Mouse (Mus musculus) ovary, postnatal 14 days (tissue): ENCODE results near the gene Olfr1414.
"Not testable (repeated sequence)": the region's sequence is repeated elsewhere in the genome, so short reads cannot be mapped to it uniquely, and the experiment has no call there.

Experiments
- DNase-seq: peaks from one replicate; pipeline ENCODE4 v3.0.0; 2022; ENCODE audit warnings: low spot score

Gene Olfr1414

GRCm38 (mm10) chr1:92518561-92518960, at the start of gene Olfr1414:
Gene Olfr1414 (minus strand): TSS chr1:92518661.
- DNase-seq = no peak

DNA sequence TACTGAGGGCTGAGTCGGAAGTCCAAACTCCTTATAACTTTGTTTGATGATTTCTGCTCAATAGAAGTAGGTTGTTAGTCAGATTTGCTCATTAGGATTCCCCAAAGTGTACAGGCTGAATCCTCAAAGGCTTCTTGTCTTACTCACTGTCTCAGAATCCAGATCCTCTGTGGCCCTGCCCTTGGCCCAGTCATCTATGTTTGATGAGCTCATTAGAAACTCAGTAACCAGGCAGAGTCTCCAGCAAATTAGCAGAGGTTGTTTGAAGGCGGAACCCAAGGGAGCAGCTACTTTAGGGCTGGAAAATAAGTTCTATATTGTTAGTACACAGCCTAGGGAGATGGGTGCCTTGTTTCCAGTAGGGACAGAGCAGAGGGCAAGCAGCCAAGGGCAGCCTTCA, 27.5 kb upstream of the Olfr1414 start:
- no peak for DNase-seq

GRCm38 (mm10) chr1:92539071-92539470, 20.6 kb upstream of the Olfr1414 start:
- DNase-seq = no peak

DNA sequence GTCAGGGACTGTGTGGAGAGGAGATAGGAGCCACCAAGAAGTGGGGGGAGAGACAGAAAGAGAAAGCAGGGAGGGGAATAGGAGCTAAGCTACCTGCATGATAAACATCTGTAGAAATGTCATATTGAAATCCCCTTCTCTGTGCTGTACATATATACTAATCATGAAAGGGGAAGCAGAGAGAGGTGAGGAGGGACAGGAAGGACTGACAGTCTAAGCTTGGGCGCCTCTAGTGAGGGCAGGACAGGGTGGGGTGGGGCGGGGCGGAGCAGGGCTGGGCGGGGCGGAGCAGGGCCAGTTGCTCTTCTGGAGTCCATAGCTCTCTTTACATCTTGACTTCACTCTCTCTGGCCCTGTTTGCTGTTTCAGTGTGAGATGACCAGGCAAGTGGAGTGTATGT, 18.5 kb upstream of the Olfr1414 start:
- no peak for DNase-seq

GRCm38 (mm10) chr1:92523764-92524163, 5.3 kb upstream of the Olfr1414 start:
- DNase-seq = no peak

DNA sequence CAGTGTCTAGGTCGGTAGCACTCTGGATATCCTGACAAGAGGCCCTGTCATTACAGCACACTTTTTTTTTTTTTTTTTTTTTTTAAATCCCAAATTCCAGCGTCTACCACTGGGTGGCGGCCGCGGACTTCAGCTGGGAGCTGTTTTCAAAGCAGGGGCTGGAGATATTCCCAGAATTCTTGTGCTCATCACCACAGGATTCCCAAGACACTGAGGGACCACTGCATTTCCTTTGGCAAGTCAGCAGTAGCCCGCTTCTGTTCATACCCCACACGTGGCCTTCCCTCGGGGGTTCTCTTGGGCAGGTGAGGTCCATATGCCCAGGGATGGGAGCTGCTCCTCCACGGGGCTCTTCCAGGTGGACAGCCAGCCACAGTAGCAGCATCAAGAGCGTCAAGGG, 2.9 kb upstream of the Olfr1414 start:
- DNase-seq = peak; percentile 27

- DNase-seq = no peak
Measured at GRCm38 (mm10) chr1:92519046-92519445, 585 bp upstream of the Olfr1414 start.

DNA sequence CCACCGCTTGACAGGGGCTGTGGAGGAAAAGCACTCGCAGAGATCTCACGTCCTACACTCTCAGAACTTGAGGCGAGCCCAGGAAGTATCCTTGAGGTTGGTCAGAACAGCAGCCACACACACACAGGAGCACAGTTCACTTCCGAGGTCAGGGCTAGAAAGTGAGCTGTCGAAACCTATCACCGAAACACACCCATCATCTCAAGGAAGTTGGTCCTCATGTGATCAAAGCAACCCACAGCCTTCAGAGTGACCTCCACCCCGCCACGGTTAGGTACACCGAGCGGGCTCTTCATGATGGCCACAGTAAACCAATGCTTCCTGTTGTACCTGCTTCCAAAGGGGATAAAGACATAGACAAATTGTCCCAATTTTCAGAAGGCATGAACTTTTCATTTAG, 3.1 kb downstream of the Olfr1414 start:
- DNase-seq = no peak

GRCm38 (mm10) chr1:92511646-92512045, 6.8 kb downstream of the Olfr1414 start:
- DNase-seq = not testable (repeated sequence)

- DNase-seq = no peak
Measured at GRCm38 (mm10) chr1:92496001-92496400, 22.5 kb downstream of the Olfr1414 start, which contains the start of gene Olfr1415. Gene Olfr1415 (minus strand): TSS chr1:92496101.

DNA sequence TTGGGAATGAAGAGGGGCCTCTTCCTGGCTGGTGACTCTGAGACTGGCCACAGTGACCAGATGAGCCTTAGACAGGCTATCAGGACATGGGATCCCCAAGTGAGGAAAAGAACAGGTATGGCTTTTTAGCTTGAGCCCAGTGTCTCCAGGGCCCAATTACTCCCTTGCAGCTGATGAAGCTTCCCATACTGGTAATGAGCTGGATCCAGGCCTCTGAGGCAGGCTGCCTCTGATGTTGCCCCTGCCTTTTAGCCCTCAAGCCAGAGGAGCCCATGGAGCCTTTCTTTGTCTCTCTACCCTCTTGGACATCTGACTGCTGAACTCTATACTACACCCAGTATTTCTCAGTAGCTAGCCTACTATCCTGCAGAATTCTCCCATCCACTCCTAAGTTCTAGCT, 33.4 kb downstream of the Olfr1414 start, which contains the start of gene Olfr1416:
TSS of gene Olfr1416 (minus strand) at position 101 of the 400 bp plus-strand sequence.
- DNase-seq = no peak

DNA sequence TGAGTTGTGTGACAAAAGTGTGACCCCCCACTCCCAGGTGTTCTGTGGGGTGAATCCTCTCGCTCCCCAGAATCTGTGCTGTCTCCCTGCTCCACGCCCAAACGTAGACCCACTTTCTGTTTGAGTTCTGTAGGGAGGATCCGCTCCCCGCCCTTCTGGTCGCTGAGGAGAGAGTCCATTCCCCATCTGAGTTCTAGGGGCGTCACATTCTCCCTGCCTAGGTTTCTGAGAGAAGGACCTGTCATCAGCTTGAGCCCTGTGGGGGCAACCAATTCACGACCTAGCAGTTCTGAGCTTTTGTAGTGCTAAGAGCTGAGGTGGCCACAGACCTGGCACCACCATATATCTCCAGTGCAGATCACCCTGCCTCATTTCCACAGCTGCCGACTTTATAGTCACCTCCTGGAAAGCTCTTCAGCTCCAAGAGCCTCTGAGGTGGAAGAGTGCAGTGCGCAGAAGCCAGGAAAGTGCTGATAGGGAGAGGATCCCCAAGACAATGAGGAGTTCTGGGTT, 44.3 kb downstream of the Olfr1414 start:
- no peak for DNase-seq

- peak; percentile 96 for DNase-seq
Measured at GRCm38 (mm10) chr1:92473165-92474041, 45.1 kb downstream of the Olfr1414 start, which contains the start of gene Ndufa10. Gene Ndufa10 (minus strand): TSS chr1:92473860.

DNA sequence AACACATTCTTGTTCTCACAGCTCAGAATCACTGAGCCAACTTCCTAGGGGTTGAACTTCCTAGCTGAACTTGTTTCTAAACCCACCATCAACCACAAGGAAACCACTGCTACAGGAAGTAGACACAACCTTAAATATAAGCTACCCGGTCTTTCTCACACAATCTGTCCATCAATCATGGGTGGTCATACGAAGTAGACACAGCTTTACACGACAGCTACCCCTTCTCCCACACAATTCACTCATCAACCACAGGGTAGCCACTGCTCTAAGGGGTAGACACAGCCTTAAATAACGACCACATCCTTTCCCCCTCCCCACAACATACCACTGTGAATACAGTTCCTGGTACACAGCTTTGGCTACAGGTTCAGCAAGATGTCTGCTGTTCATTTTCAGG, 49.6 kb downstream of the Olfr1414 start:
- DNase-seq = no peak

DNA sequence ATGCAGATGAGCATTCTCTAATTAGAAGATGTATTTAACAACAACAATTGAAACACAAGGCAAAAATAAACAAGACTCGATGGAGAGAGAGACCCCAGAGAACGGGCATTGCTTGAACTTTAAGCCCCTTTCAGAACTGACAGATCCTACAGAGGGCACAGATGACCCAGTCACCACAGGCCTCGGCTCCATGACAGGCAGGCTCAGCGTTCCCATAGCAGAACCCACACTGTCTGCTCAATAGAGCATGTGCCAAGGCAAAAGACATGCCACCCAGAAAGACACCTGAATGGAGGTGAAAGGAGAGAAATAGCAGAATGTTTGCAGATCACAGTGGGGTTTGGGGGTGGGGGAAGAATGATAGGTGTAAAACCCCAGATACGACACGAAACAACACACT, 60.0 kb downstream of the Olfr1414 start:
- DNase-seq = no peak

GRCm38 (mm10) chr1:92457758-92458157, 60.7 kb downstream of the Olfr1414 start:
- DNase-seq = no peak
